Mouse (Mus musculus): ENCODE data around the gene Nostrin. TPM values are rescaled to one million over a fixed set of nuclear protein-coding genes. Genes with fewer than 3 reads are reported as not detected.

Gene Nostrin
- polyA plus RNA-seq, 1 experiment, result 0.13 TPM

- Histone ChIP-seq H3K4me3 (no peak overlapping the region), H3ac (ENCODE audit: control insufficient read depth, insufficient read length) (no peak overlapping the region), H3K79me2 (ENCODE audit: control insufficient read depth, insufficient read depth) (no peaks in the 10 kb centered on the region), H3K27me3 (ENCODE audit: control insufficient read depth, insufficient read depth, insufficient read length) (no peaks in the 10 kb centered on the region), H3K4me2 (ENCODE audit: low read depth) (no peak overlapping the region), H3K36me3 (ENCODE audit: control insufficient read depth, insufficient read depth) (no peaks in the 10 kb centered on the region)
- no peak for TF ChIP-seq SRF (IDR thresholded peaks at IDR 0.05; ENCODE audit: control insufficient read depth, insufficient read length, low read depth)
- no peak for TF ChIP-seq MAX (IDR thresholded peaks at IDR 0.05; ENCODE audit: low read depth)
- TF ChIP-seq E2F4 (IDR thresholded peaks at IDR 0.05; ENCODE audit: insufficient read depth), result no peak
- no peak for TF ChIP-seq USF1 (IDR thresholded peaks at IDR 0.05; ENCODE audit: low read depth)
- no peak for TF ChIP-seq MYOG (IDR thresholded peaks at IDR 0.05; ENCODE audit: control insufficient read depth in 1 of 3, insufficient read depth in 1 of 3, insufficient read length in 2 of 3, low read depth in 2 of 3)
- no peak for TF ChIP-seq POLR2A (IDR thresholded peaks at IDR 0.05; ENCODE audit: insufficient read length, low read depth)
- no peak for TF ChIP-seq REST (IDR thresholded peaks at IDR 0.05; ENCODE audit: insufficient read depth, insufficient read length)
- TF ChIP-seq POLR2AphosphoS2 (IDR thresholded peaks at IDR 0.05; ENCODE audit: insufficient read length, low read depth), result no peak
- TF ChIP-seq MYOD1 (IDR thresholded peaks at IDR 0.05; ENCODE audit: control insufficient read depth in 1 of 3, insufficient read length in 2 of 3, low read depth in 2 of 3), result no peak
- TF ChIP-seq CEBPB (IDR thresholded peaks at IDR 0.05; ENCODE audit: insufficient read depth, poor library complexity, severe bottlenecking), result no peak
These were observed 7.3 kb upstream of the Nostrin start for GRCm38 (mm10) chr2:69128321-69128720.

GRCm38 (mm10) chr2:69128921-69129395 is 6.6 kb upstream of the Nostrin start:
- Histone ChIP-seq H3K36me3 (ENCODE audit: control insufficient read depth, insufficient read depth) (no peaks in the 10 kb centered on the region), H3K27me3 (ENCODE audit: control insufficient read depth, insufficient read depth, insufficient read length) (no peaks in the 10 kb centered on the region), H3K79me2 (ENCODE audit: control insufficient read depth, insufficient read depth) (no peaks in the 10 kb centered on the region), H3ac (ENCODE audit: control insufficient read depth, insufficient read length) (no peak overlapping the region), H3K4me2 (ENCODE audit: low read depth) (no peak overlapping the region), H3K4me3 (no peak overlapping the region)
- TF ChIP-seq MYOD1 (IDR thresholded peaks at IDR 0.05; ENCODE audit: control insufficient read depth in 1 of 3, insufficient read length in 2 of 3, low read depth in 2 of 3) (peak in 2 of 3 experiments; percentile 29 to 41), MYOG (IDR thresholded peaks at IDR 0.05; ENCODE audit: control insufficient read depth in 1 of 3, insufficient read depth in 1 of 3, insufficient read length in 2 of 3, low read depth in 2 of 3) (peak in 2 of 3 experiments; percentile 54 to 60), SRF (IDR thresholded peaks at IDR 0.05; ENCODE audit: control insufficient read depth, insufficient read length, low read depth) (no peak), USF1 (IDR thresholded peaks at IDR 0.05; ENCODE audit: low read depth) (no peak), E2F4 (IDR thresholded peaks at IDR 0.05; ENCODE audit: insufficient read depth) (no peak), CEBPB (IDR thresholded peaks at IDR 0.05; ENCODE audit: insufficient read depth, poor library complexity, severe bottlenecking) (no peak), REST (IDR thresholded peaks at IDR 0.05; ENCODE audit: insufficient read depth, insufficient read length) (no peak)

GRCm38 (mm10) chr2:69129425-69130210 is 6.0 kb upstream of the Nostrin start:
- no peak overlapping the region for H3K4me3 ChIP-seq
- no peak overlapping the region for H3ac ChIP-seq (ENCODE audit: control insufficient read depth, insufficient read length)
- H3K36me3 ChIP-seq (ENCODE audit: control insufficient read depth, insufficient read depth), result no peaks in the 10 kb centered on the region
- no peak overlapping the region for H3K4me2 ChIP-seq (ENCODE audit: low read depth)
- TF ChIP-seq MYOD1 (IDR thresholded peaks at IDR 0.05; ENCODE audit: control insufficient read depth in 1 of 3, insufficient read length in 2 of 3, low read depth in 2 of 3) (no peak), TCF3 (IDR thresholded peaks at IDR 0.05; ENCODE audit: insufficient read length, low read depth) (no peak), MYOG (IDR thresholded peaks at IDR 0.05; ENCODE audit: control insufficient read depth in 1 of 3, insufficient read depth in 1 of 3, insufficient read length in 2 of 3, low read depth in 2 of 3) (no peak), REST (IDR thresholded peaks at IDR 0.05; ENCODE audit: insufficient read depth, insufficient read length) (no peak), TCF12 (IDR thresholded peaks at IDR 0.05; ENCODE audit: insufficient read depth, poor library complexity, severe bottlenecking) (no peak), E2F4 (IDR thresholded peaks at IDR 0.05; ENCODE audit: insufficient read depth) (no peak), USF1 (IDR thresholded peaks at IDR 0.05; ENCODE audit: low read depth) (no peak), CEBPB (IDR thresholded peaks at IDR 0.05; ENCODE audit: insufficient read depth, poor library complexity, severe bottlenecking) (no peak), POLR2AphosphoS2 (IDR thresholded peaks at IDR 0.05; ENCODE audit: insufficient read length, low read depth) (no peak), POLR2A (IDR thresholded peaks at IDR 0.05; ENCODE audit: insufficient read length, low read depth) (no peak)
- H3K79me2 ChIP-seq (ENCODE audit: control insufficient read depth, insufficient read depth), result no peaks in the 10 kb centered on the region
- H3K27me3 ChIP-seq (ENCODE audit: control insufficient read depth, insufficient read depth, insufficient read length), result no peaks in the 10 kb centered on the region

GRCm38 (mm10) chr2:69132046-69132445 is 3.6 kb upstream of the Nostrin start:
- Histone ChIP-seq H3K27me3 (ENCODE audit: control insufficient read depth, insufficient read depth, insufficient read length) (no peaks in the 10 kb centered on the region), H3K79me2 (ENCODE audit: control insufficient read depth, insufficient read depth) (no peaks in the 10 kb centered on the region), H3ac (ENCODE audit: control insufficient read depth, insufficient read length) (no peak overlapping the region), H3K4me3 (no peak overlapping the region), H3K36me3 (ENCODE audit: control insufficient read depth, insufficient read depth) (no peaks in the 10 kb centered on the region), H3K4me2 (ENCODE audit: low read depth) (no peak overlapping the region)
- TF ChIP-seq E2F4 (IDR thresholded peaks at IDR 0.05; ENCODE audit: insufficient read depth) (no peak), TCF3 (IDR thresholded peaks at IDR 0.05; ENCODE audit: insufficient read length, low read depth) (no peak), MAX (IDR thresholded peaks at IDR 0.05; ENCODE audit: low read depth) (no peak), TCF12 (IDR thresholded peaks at IDR 0.05; ENCODE audit: insufficient read depth, poor library complexity, severe bottlenecking) (no peak), SRF (IDR thresholded peaks at IDR 0.05; ENCODE audit: control insufficient read depth, insufficient read length, low read depth) (no peak), POLR2A (IDR thresholded peaks at IDR 0.05; ENCODE audit: insufficient read length, low read depth) (no peak), USF1 (IDR thresholded peaks at IDR 0.05; ENCODE audit: low read depth) (no peak), MYOG (IDR thresholded peaks at IDR 0.05; ENCODE audit: control insufficient read depth in 1 of 3, insufficient read depth in 1 of 3, insufficient read length in 2 of 3, low read depth in 2 of 3) (no peak), CEBPB (IDR thresholded peaks at IDR 0.05; ENCODE audit: insufficient read depth, poor library complexity, severe bottlenecking) (no peak)

All from myocyte (in vitro differentiated cells).